Mouse (Mus musculus) kidney, embryonic 15.5 days (tissue): ENCODE results near the gene Mctp1. TPM values are rescaled to one million over a fixed set of nuclear protein-coding genes. Genes with fewer than 3 reads are reported as not detected.
"Not testable (repeated sequence)": the region's sequence is repeated elsewhere in the genome, so short reads cannot be mapped to it uniquely, and the experiment has no call there.

Experiments used
- ATAC-seq: fragments of 200-750 bp; cut with Nextera tagmentation; replicated peaks from 2 replicates; pipeline ENCODE4 v1.8.0; 2017; ENCODE audit warnings: moderate TSS enrichment; ENCODE audit not compliant: low FRiP score
- H3K27ac ChIP-seq: fragments of 300-500 bp; sonication (generic); 2 replicates; pipeline ENCODE4 v1.5.1; 2015; ENCODE audit warnings: mild to moderate bottlenecking, inconsistent platforms
- H3K27me3 ChIP-seq: fragments of 300-500 bp; sonication (generic); 2 replicates; pipeline ENCODE4 v1.6.1; 2015; ENCODE audit warnings: inconsistent platforms
- H3K36me3 ChIP-seq: fragments of 300-500 bp; sonication (generic); 2 replicates; pipeline ENCODE4 v1.6.1; 2015; ENCODE audit warnings: inconsistent platforms
- H3K4me1 ChIP-seq: fragments of 300-500 bp; sonication (generic); 2 replicates; pipeline ENCODE4 v1.6.1; 2015; ENCODE audit warnings: inconsistent platforms
- H3K4me2 ChIP-seq: fragments of 300-500 bp; sonication (generic); 2 replicates; pipeline ENCODE4 v1.6.1; 2015; ENCODE audit warnings: moderate library complexity, mild to moderate bottlenecking, inconsistent platforms
- H3K4me3 ChIP-seq: fragments of 300-500 bp; sonication (generic); replicated peaks from 2 replicates; pipeline ENCODE4 v1.5.1; 2015; ENCODE audit warnings: mild to moderate bottlenecking, inconsistent platforms
- H3K9ac ChIP-seq: fragments of 300-500 bp; sonication (generic); 2 replicates; pipeline ENCODE4 v1.6.1; 2015; ENCODE audit warnings: mild to moderate bottlenecking, inconsistent platforms
- H3K9me3 ChIP-seq: fragments of 300-500 bp; sonication (generic); replicated peaks from 2 replicates; pipeline ENCODE4 v1.6.1; 2016; ENCODE audit warnings: inconsistent platforms
- WGBS: fragments of 180-500 bp; shearing (Covaris S2); methylation state at CpG from one replicate; pipeline ENCODE4 v1.1.7; 2015; ENCODE audit warnings: mixed read lengths; 5-methylcytosine and 5-hydroxymethylcytosine counted together
- polyA plus RNA-seq: library from polyadenylated mRNA; unstranded; fragments of >200 nt; fragmentation: Nextera tagmentation; extraction: Ambion mirVana; gene quantifications from 2 replicates; pipeline ENCODE4 v1.2.1, GENCODE M21; 2015

The Mctp1 gene
- polyA plus RNA-seq, 1 experiment from 2014 or later, result 0.30 TPM

DNA sequence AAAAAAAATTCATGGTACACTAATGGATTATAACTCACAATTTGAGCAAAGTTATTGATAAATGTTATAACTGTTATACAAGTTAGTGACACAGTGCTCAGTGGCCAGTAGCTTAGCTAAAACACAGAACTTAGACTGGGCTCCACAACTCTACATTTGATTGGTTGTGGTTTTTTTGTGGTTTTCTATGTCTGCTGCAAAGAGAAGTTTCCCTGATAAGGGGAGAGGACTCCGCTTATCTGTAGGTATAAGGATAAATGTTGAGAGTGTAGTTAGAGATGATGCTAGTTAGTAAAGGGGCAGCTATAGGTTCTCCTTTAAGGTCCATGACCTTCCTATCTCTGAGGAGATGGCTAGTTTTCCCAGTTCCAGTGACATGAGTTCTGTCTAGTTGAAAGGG lies 36.7 kb downstream of the Mctp1 start:
- ATAC-seq, result no peak
- no peak overlapping the region for H3K9ac ChIP-seq
- no peaks in the 10 kb centered on the region for H3K4me1 ChIP-seq
- no peak overlapping the region for H3K4me3 ChIP-seq
- no peaks in the 10 kb centered on the region for H3K27me3 ChIP-seq
- no peaks in the 10 kb centered on the region for H3K36me3 ChIP-seq
- H3K4me2 ChIP-seq, result no peak overlapping the region
- 89% methylated on average over 1 of the region's 1 CpGs for WGBS
- no peak overlapping the region for H3K27ac ChIP-seq
- H3K9me3 ChIP-seq, result no peaks in the 10 kb centered on the region

DNA sequence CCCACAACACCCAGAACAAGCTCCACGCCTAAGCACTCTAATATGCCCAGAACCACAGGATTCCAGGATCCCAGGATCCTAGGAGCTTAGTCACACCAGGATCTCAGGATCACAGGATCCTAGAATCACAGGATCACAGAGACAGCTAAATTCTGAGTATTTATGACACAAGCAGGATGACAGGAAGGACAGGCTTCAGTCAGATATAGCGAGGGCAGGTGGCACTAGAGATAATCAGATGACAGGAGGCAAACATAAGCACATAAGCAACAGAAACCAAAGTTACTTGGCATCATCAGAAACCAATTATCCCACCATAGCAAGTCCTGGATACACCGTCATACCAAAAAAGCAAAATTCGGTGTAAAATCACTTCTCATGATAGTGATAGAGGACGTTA lies 37.8 kb downstream of the Mctp1 start:
- ATAC-seq, result no peak

DNA sequence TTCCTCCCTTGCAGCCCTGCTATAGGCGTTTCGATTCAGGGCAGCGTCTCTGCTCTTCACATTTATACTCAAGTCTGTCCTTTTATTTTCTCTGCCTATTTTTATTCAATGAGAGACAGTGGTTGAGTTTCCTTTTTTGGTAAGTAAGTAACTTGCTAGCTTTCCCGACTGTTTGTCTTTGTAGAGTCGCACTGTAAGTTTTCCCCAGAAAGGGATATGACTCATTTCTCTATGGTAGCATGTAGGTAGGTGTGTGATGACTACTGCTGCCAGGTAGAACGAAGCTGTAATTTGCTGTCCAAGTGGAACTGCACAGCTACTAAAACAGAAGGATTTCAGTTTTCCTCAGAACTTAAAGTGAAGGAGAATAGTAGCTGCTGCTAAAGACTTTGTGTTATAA lies 45.1 kb downstream of the Mctp1 start:
- H3K4me3 ChIP-seq, result no peak overlapping the region
- H3K36me3 ChIP-seq, result no peaks in the 10 kb centered on the region
- no peak overlapping the region for H3K27ac ChIP-seq
- no peak for ATAC-seq
- no peaks in the 10 kb centered on the region for H3K27me3 ChIP-seq
- WGBS, result 80% methylated on average over 6 of the region's 6 CpGs
- no peaks in the 10 kb centered on the region for H3K9me3 ChIP-seq
- H3K4me2 ChIP-seq, result no peak overlapping the region
- H3K9ac ChIP-seq, result no peak overlapping the region
- H3K4me1 ChIP-seq, result no peaks in the 10 kb centered on the region

More for the DNA sequence above, 37.8 kb downstream of the Mctp1 start:
- H3K9ac ChIP-seq, result no peak overlapping the region
- H3K4me1 ChIP-seq, result no peaks in the 10 kb centered on the region
- no peaks in the 10 kb centered on the region for H3K9me3 ChIP-seq
- no peaks in the 10 kb centered on the region for H3K27me3 ChIP-seq
- 87% methylated on average over 5 of the region's 5 CpGs for WGBS
- no peak overlapping the region for H3K4me2 ChIP-seq
- no peak overlapping the region for H3K27ac ChIP-seq
- no peaks in the 10 kb centered on the region for H3K36me3 ChIP-seq
- no peak overlapping the region for H3K4me3 ChIP-seq

DNA sequence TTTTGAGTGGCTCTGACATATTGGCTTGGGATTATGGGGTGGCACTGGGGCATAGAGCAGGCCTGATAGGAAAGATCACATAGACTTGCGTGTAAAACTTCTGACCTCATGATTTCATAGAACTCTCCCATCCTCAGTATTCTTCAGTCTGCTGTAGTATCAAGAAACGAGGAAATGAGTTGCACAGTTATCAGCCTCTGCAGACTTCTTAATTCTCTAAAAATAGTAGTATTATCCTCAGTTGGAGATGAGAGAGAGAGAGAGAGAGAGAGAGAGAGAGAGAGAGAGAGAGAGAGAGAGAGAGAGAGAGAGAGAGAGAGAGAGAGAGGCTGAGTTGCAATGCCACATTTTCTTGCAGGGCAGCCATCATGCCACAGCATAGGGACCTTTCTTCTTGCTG lies 45.6 kb downstream of the Mctp1 start:
- no peak overlapping the region for H3K9ac ChIP-seq
- 79% methylated on average over 2 of the region's 2 CpGs for WGBS
- H3K4me2 ChIP-seq, result no peak overlapping the region
- no peaks in the 10 kb centered on the region for H3K4me1 ChIP-seq
- no peak overlapping the region for H3K4me3 ChIP-seq
- H3K27ac ChIP-seq, result no peak overlapping the region
- H3K36me3 ChIP-seq, result no peaks in the 10 kb centered on the region
- H3K9me3 ChIP-seq, result no peaks in the 10 kb centered on the region
- H3K27me3 ChIP-seq, result no peaks in the 10 kb centered on the region
- no peak for ATAC-seq

DNA sequence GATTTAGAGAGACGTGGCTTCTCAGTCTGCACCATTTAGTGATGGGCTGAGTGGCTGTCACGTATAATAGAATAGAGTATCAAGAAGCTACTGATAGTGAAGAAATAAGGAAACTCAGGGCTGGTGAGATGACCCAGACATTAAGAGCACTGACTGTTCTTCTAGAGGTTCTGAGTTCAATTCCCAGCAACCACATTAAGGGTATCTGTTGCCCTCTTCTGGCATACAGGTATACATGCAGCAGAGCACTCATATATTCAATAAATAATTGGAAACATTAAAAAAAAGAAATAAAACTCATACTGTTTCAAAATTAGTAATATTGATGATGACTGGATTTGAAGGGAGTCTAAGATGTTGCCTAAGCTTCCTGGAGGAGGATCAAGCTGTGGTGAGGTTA lies 47.6 kb downstream of the Mctp1 start:
- H3K27me3 ChIP-seq, result no peaks in the 10 kb centered on the region
- no peak overlapping the region for H3K9ac ChIP-seq
- WGBS, result 82% methylated on average over 2 of the region's 2 CpGs
- no peaks in the 10 kb centered on the region for H3K36me3 ChIP-seq
- H3K4me2 ChIP-seq, result no peak overlapping the region
- no peaks in the 10 kb centered on the region for H3K4me1 ChIP-seq
- no peaks in the 10 kb centered on the region for H3K9me3 ChIP-seq
- no peak for ATAC-seq
- H3K27ac ChIP-seq, result no peak overlapping the region
- H3K4me3 ChIP-seq, result no peak overlapping the region

DNA sequence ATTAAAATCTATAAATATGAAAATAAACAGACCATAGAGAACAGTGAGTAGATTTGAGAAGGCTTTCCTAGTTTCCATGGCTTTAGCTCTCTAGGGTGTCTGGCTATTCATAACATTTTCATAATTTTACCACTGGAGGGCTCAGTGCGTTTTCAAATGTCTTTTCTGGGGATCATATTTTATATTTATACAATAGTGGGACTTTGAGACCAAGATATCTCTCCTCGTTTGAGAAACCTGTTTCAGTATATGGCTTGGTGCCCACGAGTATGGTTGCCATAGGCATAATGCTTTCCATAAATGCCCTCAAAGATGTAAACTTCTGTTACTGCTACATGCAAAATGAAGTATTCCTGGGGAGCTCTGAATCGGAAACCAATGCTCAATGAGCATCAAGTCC lies 49.1 kb downstream of the Mctp1 start:
- no peak overlapping the region for H3K4me2 ChIP-seq
- WGBS, result 78% methylated on average over 4 of the region's 4 CpGs
- no peak overlapping the region for H3K27ac ChIP-seq
- H3K4me3 ChIP-seq, result no peak overlapping the region
- no peak for ATAC-seq
- no peaks in the 10 kb centered on the region for H3K27me3 ChIP-seq
- no peaks in the 10 kb centered on the region for H3K9me3 ChIP-seq
- no peaks in the 10 kb centered on the region for H3K36me3 ChIP-seq
- H3K9ac ChIP-seq, result no peak overlapping the region
- no peaks in the 10 kb centered on the region for H3K4me1 ChIP-seq

DNA sequence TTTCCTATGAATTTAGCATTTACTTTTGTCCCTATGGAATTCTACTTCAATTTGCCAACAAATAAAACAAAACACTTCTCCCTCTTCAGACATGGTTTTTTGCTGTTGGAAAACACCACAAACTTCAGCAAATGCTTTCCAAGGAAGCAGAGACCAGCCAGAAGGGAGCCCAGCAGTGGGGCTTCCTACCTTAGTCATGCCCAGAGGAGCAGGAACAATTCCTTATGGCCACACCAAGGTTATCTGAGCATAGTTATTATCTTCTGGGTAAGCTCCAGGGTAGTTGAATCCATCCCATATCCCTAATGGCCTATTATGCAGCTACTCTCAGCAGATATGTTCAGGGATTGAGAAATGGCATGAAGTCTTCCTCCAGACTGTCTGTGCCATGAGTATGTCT lies 52.1 kb downstream of the Mctp1 start:
- H3K27me3 ChIP-seq, result no peaks in the 10 kb centered on the region
- no peak overlapping the region for H3K27ac ChIP-seq
- H3K9me3 ChIP-seq, result no peaks in the 10 kb centered on the region
- H3K4me1 ChIP-seq, result no peaks in the 10 kb centered on the region
- no peak overlapping the region for H3K4me2 ChIP-seq
- H3K9ac ChIP-seq, result no peak overlapping the region
- H3K36me3 ChIP-seq, result no peaks in the 10 kb centered on the region
- no peak overlapping the region for H3K4me3 ChIP-seq
- ATAC-seq, result no peak

DNA sequence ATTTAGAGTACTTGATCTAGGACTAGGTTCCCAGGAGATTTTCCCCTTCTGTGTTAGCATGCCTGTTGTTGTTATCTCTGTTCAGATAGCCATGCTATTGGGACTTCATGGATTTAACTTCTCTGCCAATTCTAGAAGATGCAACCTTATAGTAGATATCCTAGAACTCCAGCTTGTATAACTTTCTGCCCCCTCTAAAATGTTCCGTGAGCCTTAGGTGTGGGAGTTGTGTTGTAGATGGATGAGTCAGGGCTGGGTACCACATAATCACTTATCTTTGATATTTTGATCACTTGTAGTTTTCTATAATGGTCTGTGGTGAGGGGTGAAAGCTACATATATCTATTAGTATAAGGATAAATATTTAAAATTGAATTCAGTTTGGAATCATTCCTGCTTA lies 54.4 kb downstream of the Mctp1 start:
- no peak for ATAC-seq
- Histone ChIP-seq H3K27ac (no peak overlapping the region), H3K4me3 (no peak overlapping the region), H3K27me3 (no peaks in the 10 kb centered on the region), H3K9me3 (no peaks in the 10 kb centered on the region), H3K4me2 (no peak overlapping the region), H3K9ac (no peak overlapping the region), H3K36me3 (no peaks in the 10 kb centered on the region), H3K4me1 (no peaks in the 10 kb centered on the region)
- WGBS, result 83% methylated on average over 1 of the region's 1 CpGs

DNA sequence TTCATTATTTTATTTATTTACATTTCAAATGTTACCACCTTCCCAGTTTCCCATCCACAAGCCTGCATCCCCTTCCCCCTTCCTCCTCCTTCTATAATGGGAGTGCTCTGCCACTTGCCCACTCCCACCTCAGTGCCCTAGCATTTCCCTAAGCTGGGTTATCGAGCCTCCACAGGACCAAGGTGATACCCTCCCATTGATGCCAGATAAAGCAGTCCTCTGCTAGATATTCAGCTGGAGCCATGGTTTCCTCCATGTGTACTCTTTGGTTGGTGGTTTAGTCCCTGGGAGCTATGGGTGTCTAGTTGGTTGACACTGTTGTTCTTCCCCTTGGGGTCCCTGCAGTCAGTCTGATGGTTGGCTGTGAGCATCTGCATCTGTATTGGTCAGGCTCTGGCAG lies 61.7 kb downstream of the Mctp1 start:
- H3K4me2 ChIP-seq, result no peak overlapping the region
- no peak overlapping the region for H3K9ac ChIP-seq
- H3K4me1 ChIP-seq, result no peaks in the 10 kb centered on the region
- 68% methylated on average over 1 of the region's 1 CpGs for WGBS
- no peaks in the 10 kb centered on the region for H3K9me3 ChIP-seq
- H3K36me3 ChIP-seq, result no peaks in the 10 kb centered on the region
- no peaks in the 10 kb centered on the region for H3K27me3 ChIP-seq
- no peak overlapping the region for H3K4me3 ChIP-seq
- H3K27ac ChIP-seq, result no peak overlapping the region
- no peak for ATAC-seq

DNA sequence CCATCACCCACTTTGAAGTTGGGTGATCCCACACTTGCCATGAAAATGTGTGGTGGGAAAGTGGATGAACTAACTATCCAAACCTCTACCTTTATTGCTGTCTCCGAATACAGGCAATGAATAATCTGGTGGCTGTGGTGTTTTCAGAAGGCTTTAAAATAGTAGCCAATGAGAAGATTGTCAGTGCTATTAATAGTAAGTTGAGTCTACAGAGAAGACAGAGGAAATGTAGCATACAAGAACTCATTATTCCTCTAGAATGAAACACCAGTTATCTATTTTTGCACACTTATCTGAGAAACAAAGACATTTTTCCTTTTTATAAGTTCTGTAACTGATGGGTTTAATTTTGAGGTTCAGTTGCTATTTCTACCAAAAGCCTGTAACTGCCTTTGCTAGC lies 63.2 kb downstream of the Mctp1 start:
- H3K9ac ChIP-seq, result no peak overlapping the region
- no peak for ATAC-seq
- no peaks in the 10 kb centered on the region for H3K27me3 ChIP-seq
- no peaks in the 10 kb centered on the region for H3K36me3 ChIP-seq
- 73% methylated on average over 1 of the region's 1 CpGs for WGBS
- no peak overlapping the region for H3K4me3 ChIP-seq
- no peaks in the 10 kb centered on the region for H3K4me1 ChIP-seq
- no peak overlapping the region for H3K27ac ChIP-seq
- H3K4me2 ChIP-seq, result no peak overlapping the region
- no peaks in the 10 kb centered on the region for H3K9me3 ChIP-seq

DNA sequence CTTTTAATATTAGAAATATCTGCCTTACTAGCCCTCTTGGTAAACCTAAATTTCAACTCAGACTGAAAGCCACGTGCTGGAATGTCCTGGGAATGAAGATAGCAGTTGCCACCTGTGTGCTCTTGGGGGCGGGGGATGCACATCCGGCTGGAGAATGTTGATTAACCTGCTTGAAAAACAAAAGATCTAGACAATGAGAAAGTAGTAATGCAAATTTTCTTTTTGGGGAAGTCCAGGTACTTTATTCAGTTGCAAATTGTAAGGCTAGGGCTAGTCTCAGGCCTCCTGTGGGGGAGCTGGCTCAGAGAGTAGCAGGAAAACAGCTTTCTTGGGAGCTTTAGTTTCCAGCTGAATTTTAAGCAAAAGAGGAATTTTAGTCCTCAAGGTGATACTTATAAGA lies 67.2 kb downstream of the Mctp1 start:
- not testable (repeated sequence) for H3K27me3 ChIP-seq, H3K27ac ChIP-seq, H3K36me3 ChIP-seq, H3K9me3 ChIP-seq, H3K4me2 ChIP-seq, H3K4me3 ChIP-seq, H3K9ac ChIP-seq, H3K4me1 ChIP-seq, ATAC-seq
- 73% methylated on average over 3 of the region's 3 CpGs for WGBS

DNA sequence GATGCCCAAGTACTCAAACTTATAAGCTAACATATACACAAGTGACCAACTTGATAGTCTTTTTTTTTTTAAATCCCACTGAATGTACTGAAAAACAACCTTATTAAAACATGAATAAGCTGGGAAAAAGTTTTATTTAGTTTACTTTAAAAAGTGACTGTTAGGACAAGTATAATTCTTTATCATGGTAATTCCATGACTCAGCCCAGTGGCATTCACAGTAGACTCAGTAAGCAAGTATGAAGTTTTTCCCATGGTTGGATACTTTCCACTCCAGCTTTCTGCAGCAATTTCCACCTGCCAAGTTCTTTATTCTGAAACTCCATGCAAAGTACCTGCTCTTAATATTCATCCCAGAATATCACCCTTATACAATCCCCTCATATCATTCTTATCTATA lies 97.3 kb downstream of the Mctp1 start:
- no peak overlapping the region for H3K27ac ChIP-seq
- no peaks in the 10 kb centered on the region for H3K9me3 ChIP-seq
- H3K4me3 ChIP-seq, result no peak overlapping the region
- no peak for ATAC-seq
- H3K4me1 ChIP-seq, result no peaks in the 10 kb centered on the region
- H3K9ac ChIP-seq, result no peak overlapping the region
- H3K36me3 ChIP-seq, result no peaks in the 10 kb centered on the region
- H3K27me3 ChIP-seq, result no peaks in the 10 kb centered on the region
- no peak overlapping the region for H3K4me2 ChIP-seq

DNA sequence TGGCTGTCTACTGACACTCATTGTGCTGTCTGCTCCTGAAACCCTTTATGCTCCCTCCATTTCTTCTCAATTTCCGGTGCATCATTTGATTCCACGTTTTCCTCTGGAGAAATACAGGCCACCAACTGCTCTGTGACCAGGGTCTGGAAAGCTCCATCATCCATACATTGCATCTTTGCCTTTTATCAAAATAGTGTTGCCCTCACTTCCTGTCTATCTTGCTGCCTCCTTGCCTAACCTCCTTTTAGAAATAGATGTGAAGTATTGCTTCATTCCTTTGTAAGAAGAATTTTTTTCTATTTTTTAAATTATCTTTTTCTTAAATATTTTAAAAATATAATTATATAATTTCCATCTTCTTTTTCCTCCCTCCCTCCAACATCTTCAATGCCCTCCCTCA lies 98.7 kb downstream of the Mctp1 start:
- ATAC-seq, result no peak
- no peak overlapping the region for H3K4me2 ChIP-seq
- H3K27ac ChIP-seq, result no peak overlapping the region
- H3K9ac ChIP-seq, result no peak overlapping the region
- no peaks in the 10 kb centered on the region for H3K4me1 ChIP-seq
- no peak overlapping the region for H3K4me3 ChIP-seq
- H3K27me3 ChIP-seq, result no peaks in the 10 kb centered on the region
- H3K9me3 ChIP-seq, result no peaks in the 10 kb centered on the region
- H3K36me3 ChIP-seq, result no peaks in the 10 kb centered on the region
- 77% methylated on average over 2 of the region's 2 CpGs for WGBS
